Mouse (Mus musculus) cerebellum, adult 9-11 months (tissue): ENCODE results near the gene Ubxn6.
"Not testable (repeated sequence)": the region's sequence is repeated elsewhere in the genome, so short reads cannot be mapped to it uniquely, and the experiment has no call there.

Experiments
- DNase-seq: peaks from one replicate; pipeline ENCODE4 v3.0.0; 2022

The Ubxn6 gene

GRCm38 (mm10) chr17:56074827-56075208, at the start of gene Ubxn6:
Ubxn6 (minus strand) TSS chr17:56075028.
- DNase-seq: peak; percentile 96

GRCm38 (mm10) chr17:56123681-56124340, 49.0 kb upstream of the Ubxn6 start:
- peak; percentile 40 for DNase-seq

DNA sequence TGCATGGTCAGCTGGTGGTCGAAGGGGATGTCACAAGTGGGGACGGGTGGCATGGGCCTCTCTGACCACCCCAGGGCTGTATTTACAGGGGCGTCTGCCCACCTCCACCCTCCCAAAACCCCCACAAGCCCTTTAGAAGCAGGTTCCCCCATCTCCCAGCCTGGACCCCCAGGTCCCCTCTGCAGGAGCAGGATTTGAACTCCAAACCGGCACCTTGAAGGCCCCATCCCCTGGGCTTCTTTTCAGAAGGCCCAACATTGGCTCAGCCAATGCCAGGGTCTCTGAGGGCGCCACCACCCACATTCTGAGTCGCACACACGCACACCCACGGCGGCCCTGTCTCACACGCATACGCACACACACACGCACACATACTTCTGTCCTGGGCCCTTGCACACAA, 48.3 kb upstream of the Ubxn6 start:
- DNase-seq: peak; percentile 35

DNA sequence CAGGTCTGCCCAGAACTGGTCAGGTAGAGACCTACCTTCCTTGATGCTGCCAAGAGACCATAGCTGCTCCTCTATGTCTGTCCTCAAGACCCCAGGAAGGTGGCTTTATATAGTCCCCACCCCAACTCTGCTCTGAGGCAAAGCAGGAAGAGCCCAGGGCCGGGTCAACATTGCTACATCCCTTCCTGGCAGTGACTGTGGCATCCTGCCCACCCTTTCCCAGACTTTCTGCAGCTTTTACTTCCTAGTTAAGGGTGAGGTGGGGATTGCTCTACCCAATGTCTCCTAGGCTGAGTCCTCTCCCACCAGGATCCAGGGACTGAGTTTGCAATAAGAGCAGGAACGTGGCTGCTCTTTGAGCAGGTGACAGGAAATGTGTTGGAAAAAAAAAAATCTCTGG, 47.0 kb upstream of the Ubxn6 start, which contains the start of gene Lrg1:
Lrg1 (minus strand) TSS at position 176 of the 400 bp plus-strand sequence.
- DNase-seq: no peak

- peak; percentile 73 for DNase-seq
Observed at GRCm38 (mm10) chr17:56119981-56120880, 45.4 kb upstream of the Ubxn6 start.

- peak; percentile 31 for DNase-seq
Observed at GRCm38 (mm10) chr17:56119431-56119830, 44.6 kb upstream of the Ubxn6 start.

DNA sequence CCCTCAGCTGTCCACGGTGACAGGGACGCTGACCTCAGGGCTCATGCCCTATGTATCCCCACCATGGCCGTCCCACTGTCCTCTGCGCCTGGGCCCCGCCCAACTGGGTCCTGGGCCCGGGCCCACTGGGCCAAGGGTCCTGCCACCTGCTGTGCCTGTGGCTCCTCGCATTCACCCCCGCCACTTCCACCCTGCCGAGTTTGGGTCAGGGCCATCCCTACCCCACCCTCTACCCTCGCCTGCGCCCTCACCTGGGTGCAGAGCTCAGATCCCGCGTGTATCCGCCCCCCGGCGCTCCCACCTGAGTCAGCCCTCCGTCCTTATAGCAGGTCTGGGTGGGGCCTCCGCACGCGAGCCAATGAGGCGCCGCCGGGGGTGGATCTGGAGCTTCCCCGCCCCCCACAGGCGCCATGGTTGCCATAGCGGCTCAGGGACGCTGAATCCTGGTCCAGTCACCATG, 42.5 kb upstream of the Ubxn6 start, which contains the start of gene Plin5:
Plin5 (minus strand) TSS at position 346 of the 460 bp plus-strand sequence.
- peak; percentile 53 for DNase-seq

DNA sequence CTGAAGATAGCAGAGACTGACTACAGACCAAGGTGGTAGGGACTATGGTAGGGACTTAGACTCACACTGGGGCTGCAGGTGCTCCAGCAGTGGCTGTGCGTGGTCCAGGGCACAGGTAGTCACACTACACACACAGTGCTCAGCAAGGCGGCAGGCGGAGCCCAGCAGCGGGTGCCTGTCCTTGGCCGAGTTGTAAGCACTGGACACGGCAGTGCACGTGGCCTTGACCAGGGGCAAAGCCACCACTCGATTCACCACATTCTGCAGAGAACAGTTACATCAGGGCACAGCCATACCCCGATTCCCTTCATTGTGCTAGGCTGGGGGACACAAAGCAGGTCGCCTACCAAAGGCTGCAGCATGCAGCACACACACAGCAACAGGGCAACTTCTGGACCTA, 41.4 kb upstream of the Ubxn6 start:
- DNase-seq: no peak

- no peak for DNase-seq
Observed at GRCm38 (mm10) chr17:56112743-56113142, 37.9 kb upstream of the Ubxn6 start.

DNA sequence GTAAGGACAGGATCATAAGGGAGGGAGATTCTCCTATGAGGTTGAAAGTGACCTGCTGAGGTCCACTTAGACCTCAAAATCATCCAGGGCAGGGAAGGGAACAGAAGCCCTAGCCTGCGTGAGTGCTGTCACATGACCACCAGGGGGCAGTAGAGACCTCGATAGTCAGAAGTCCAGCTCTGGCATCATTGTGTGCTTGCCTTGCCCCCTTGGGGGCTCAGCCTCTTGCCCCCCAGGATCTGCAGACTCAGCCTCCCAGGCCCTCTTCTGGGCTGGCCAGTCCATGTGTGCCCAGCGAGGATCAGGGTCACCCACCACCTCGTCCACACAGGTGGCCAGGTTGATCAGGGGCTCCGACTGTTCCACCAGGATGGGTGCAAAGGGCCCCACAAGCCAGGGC, 37.0 kb upstream of the Ubxn6 start:
- peak; percentile 70 for DNase-seq

DNA sequence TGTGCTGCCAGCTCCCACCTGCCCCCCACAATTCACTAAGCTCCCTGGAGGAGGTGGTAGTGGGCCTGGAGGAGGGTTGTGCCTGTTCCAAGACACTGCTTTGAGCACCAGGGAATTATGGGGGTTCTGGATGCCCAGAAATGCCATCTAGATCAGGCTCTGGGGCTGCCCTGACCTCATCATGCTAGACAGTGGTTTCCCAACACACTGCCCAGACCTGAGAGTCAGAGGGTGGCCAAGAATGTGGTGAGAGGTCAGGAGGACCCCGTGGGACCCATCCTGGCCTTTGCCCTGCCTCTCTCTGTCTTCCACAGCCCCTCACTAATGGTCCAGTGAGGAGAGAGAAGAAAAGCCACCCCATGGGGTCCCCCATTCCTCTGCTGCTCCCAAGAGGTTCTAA, 36.2 kb upstream of the Ubxn6 start:
- DNase-seq: no peak

DNA sequence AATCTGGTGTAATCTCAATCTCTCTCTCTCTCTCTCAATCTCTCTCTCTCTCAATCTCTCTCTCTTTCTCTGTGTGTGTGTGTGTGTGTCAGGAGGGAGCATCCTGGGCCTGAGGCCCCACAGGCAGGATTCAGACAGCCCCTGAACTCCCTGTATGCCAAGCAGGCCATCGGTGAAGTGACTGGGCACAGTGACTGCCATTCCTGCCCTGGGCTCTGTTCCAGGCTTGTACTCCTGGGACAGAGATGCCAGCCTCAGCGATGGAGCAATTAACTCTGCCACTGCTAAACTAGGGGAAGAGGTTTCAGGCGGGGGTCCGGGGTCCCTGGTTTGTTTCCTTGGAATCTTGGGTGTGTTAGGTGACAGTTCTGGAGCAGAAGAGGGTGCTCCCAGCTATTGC, 35.7 kb upstream of the Ubxn6 start:
- DNase-seq: no peak

- no peak for DNase-seq
Observed at GRCm38 (mm10) chr17:56109219-56110051, 34.6 kb upstream of the Ubxn6 start, which contains the start of gene Plin4. Plin4 (minus strand) TSS chr17:56109803.

GRCm38 (mm10) chr17:56108334-56109044, 33.7 kb upstream of the Ubxn6 start:
- peak; percentile 50 for DNase-seq

DNA sequence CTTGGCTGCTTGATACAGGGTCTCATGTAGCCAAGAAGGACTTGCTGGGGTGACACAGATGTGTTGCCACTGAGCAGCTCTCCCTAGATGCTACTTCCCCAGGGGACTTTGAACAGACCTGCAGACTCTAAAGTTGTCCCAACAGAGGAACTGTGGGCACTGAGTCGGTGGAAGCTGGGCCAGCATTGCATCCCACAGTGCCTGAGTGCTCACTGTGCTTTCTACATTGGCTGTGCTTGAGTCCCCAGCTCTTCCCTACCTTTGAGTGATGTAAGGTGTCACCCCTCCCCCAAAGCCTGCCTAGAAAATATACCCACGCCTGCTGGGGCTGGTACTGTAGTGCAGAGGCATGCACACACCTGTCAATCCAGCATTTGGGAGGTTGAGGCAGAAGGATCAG, 32.9 kb upstream of the Ubxn6 start:
- no peak for DNase-seq

GRCm38 (mm10) chr17:56106981-56107380, 32.2 kb upstream of the Ubxn6 start:
- DNase-seq: no peak

DNA sequence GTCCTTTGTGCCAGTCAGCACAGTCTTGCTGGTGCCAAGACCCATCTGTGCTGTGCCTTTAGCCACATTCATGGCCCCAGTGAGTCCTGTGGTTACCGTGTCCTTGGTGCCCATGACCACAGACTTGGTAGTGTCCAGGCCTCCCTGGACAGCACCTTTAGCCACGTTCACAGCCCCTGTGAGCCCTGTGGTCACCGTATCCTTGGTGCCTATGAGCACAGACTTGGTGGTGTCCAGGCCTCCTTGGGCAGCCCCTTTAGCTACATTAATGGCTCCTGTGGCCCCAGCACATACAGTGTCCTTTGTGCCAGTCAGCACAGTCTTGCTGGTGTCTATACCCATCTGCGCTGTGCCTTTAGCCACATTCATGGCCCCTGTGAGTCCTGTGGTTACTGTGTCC, 31.6 kb upstream of the Ubxn6 start:
- not testable (repeated sequence) for DNase-seq

DNA sequence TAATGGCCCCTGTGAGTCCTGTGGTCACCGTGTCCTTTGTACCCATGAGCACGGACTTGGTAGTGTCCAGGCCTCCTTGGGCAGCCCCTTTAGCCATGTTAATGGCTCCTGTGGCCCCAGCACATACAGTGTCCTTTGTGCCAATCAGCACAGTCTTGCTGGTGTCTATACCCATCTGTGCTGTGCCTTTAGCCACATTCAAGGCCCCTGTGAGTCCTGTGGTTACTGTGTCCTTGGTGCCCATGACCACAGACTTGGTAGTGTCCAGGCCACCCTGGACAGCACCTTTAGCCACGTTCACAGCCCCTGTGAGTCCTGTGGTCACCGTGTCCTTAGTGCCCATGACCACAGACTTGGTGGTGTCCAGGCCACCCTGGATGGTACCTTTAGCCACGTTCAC, 30.0 kb upstream of the Ubxn6 start:
- not testable (repeated sequence) for DNase-seq

- no peak for DNase-seq
Observed at GRCm38 (mm10) chr17:56103465-56104285, 28.8 kb upstream of the Ubxn6 start.

DNA sequence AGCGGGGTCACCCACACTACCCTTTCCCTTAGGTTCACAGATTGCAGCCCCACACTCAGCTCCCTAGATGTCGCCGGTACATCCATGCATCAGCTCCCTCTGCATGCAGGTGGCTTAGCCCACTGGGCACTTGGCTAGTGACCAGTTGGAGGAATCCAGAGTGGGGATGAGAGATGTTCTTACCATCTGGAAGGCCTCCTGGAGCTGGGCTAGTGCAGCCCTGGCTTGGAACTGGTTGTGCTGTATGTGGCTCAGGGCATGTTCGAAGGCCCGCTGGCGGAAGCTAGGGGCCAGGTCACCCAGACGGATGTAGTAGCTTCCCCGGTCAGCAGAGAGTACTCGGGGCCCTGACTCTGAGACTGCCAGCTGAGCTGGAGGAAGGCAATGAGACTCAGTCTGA, 28.1 kb upstream of the Ubxn6 start:
- no peak for DNase-seq

GRCm38 (mm10) chr17:56102158-56102557, 27.3 kb upstream of the Ubxn6 start:
- no peak for DNase-seq
